Mouse (Mus musculus): ENCODE measurements at regions not wholly inside any gene's neighbourhood (a gene's known extent, or its start where the extent isn't known, plus 50 kb on each side); places are given as distances from the start of the nearest gene placed in this dataset.

GRCm38 (mm10) chr3:50761766-50762165, 318.4 kb upstream of the Slc7a11 start:
- DNase-seq, result no peak

GRCm38 (mm10) chr3:50758106-50758505, 314.7 kb upstream of the Slc7a11 start:
- no peak for DNase-seq

- no peak for DNase-seq
Observed at GRCm38 (mm10) chr3:50737173-50737572, 293.8 kb upstream of the Slc7a11 start.

- DNase-seq, result no peak
Observed at GRCm38 (mm10) chr3:50719035-50719434, 275.6 kb upstream of the Slc7a11 start.

- DNase-seq, result peak; percentile 59
Observed at GRCm38 (mm10) chr3:50713463-50713862, 270.0 kb upstream of the Slc7a11 start.

GRCm38 (mm10) chr3:50709415-50709989, 266.1 kb upstream of the Slc7a11 start:
- peak; percentile 41 for DNase-seq

GRCm38 (mm10) chr3:50706707-50707106, 263.3 kb upstream of the Slc7a11 start:
- no peak for DNase-seq

- peak; percentile 18 for DNase-seq
Observed at GRCm38 (mm10) chr3:50694904-50695680, 251.7 kb upstream of the Slc7a11 start.

- DNase-seq, result peak; percentile 52
Observed at GRCm38 (mm10) chr3:50694497-50694896, 251.1 kb upstream of the Slc7a11 start.

GRCm38 (mm10) chr3:50692306-50692705, 248.9 kb upstream of the Slc7a11 start:
- DNase-seq, result no peak

GRCm38 (mm10) chr3:50690750-50691149, 247.3 kb upstream of the Slc7a11 start:
- DNase-seq, result no peak

GRCm38 (mm10) chr3:50689375-50689774, 246.0 kb upstream of the Slc7a11 start:
- peak; percentile 68 for DNase-seq

GRCm38 (mm10) chr3:50687755-50688154, 244.3 kb upstream of the Slc7a11 start:
- DNase-seq, result peak; percentile 40

- DNase-seq, result peak; percentile 39
Observed at GRCm38 (mm10) chr3:50678611-50678988, 235.2 kb upstream of the Slc7a11 start.

GRCm38 (mm10) chr3:50677953-50678610, 234.7 kb upstream of the Slc7a11 start:
- peak; percentile 15 for DNase-seq

- DNase-seq, result peak; percentile 25
Observed at GRCm38 (mm10) chr3:50675769-50676168, 232.4 kb upstream of the Slc7a11 start.

GRCm38 (mm10) chr3:50674860-50675566, 231.6 kb upstream of the Slc7a11 start:
- DNase-seq, result peak; percentile 14

- DNase-seq, result peak; percentile 83
Observed at GRCm38 (mm10) chr3:50665316-50665715, 221.9 kb upstream of the Slc7a11 start.

GRCm38 (mm10) chr3:50660966-50661365, 217.6 kb upstream of the Slc7a11 start:
- DNase-seq, result peak; percentile 50

GRCm38 (mm10) chr3:50660566-50660965, 217.2 kb upstream of the Slc7a11 start:
- DNase-seq, result peak; percentile 56

GRCm38 (mm10) chr3:50657890-50658289, 214.5 kb upstream of the Slc7a11 start:
- no peak for DNase-seq

- DNase-seq, result peak; percentile 30
Observed at GRCm38 (mm10) chr3:50654441-50654840, 211.0 kb upstream of the Slc7a11 start.

- DNase-seq, result no peak
Observed at GRCm38 (mm10) chr3:50652265-50652664, 208.9 kb upstream of the Slc7a11 start.
